Mouse (Mus musculus): Measurements from ENCODE around the gene Tfdp2.

- TF ChIP-seq CTCF (IDR thresholded peaks at IDR 0.05; ENCODE audit: control insufficient read depth, insufficient read depth, insufficient read length) (no peak), MAX (IDR thresholded peaks at IDR 0.05) (no peak), MYOD1 (IDR thresholded peaks at IDR 0.05; ENCODE audit: control insufficient read depth, insufficient read length, low read depth) (no peak), FOSL1 (IDR thresholded peaks at IDR 0.05; ENCODE audit: insufficient read depth, low read length, poor library complexity, severe bottlenecking) (no peak), MYOG (IDR thresholded peaks at IDR 0.05; ENCODE audit: control insufficient read depth, extremely low read depth, insufficient read length) (no peak), USF1 (IDR thresholded peaks at IDR 0.05; ENCODE audit: low read depth) (no peak)
Observed at GRCm38 (mm10) chr9:96197806-96198205, 1.7 kb downstream of the Tfdp2 start.
